Mouse (Mus musculus) embryonic facial prominence, embryonic 13.5 days (tissue): Measurements from ENCODE around the gene Kirrel3. TPM values are rescaled to one million over a fixed set of nuclear protein-coding genes. Genes with fewer than 3 reads are reported as not detected.

Source experiments
- ATAC-seq: fragments of 200-750 bp; cut with Nextera tagmentation; 2 replicates; pipeline ENCODE4 v1.8.0; 2017; ENCODE audit warnings: low read depth; ENCODE audit not compliant: insufficient number of reproducible peaks, insufficient read depth, low FRiP score, low TSS enrichment
- H3K27ac ChIP-seq: fragments of 300-500 bp; sonication (generic); 2 replicates; pipeline ENCODE4 v1.5.1; 2015; ENCODE audit warnings: moderate library complexity, mild to moderate bottlenecking, inconsistent platforms
- H3K27me3 ChIP-seq: fragments of 300-500 bp; sonication (generic); 2 replicates; pipeline ENCODE4 v1.6.1; 2015; ENCODE audit warnings: mild to moderate bottlenecking, inconsistent platforms
- H3K36me3 ChIP-seq: fragments of 300-500 bp; sonication (generic); 2 replicates; pipeline ENCODE4 v1.6.1; 2015; ENCODE audit warnings: mild to moderate bottlenecking, inconsistent platforms
- H3K4me1 ChIP-seq: fragments of 300-500 bp; sonication (generic); 2 replicates; pipeline ENCODE4 v1.6.1; 2015; ENCODE audit warnings: inconsistent platforms
- H3K4me2 ChIP-seq: fragments of 300-500 bp; sonication (generic); 2 replicates; pipeline ENCODE4 v1.6.1; 2015; ENCODE audit warnings: moderate library complexity, mild to moderate bottlenecking, inconsistent platforms
- H3K4me3 ChIP-seq: fragments of 300-500 bp; sonication (generic); 2 replicates; pipeline ENCODE4 v1.5.1; 2015; ENCODE audit warnings: mild to moderate bottlenecking, inconsistent platforms
- H3K9ac ChIP-seq: fragments of 300-500 bp; sonication (generic); 2 replicates; pipeline ENCODE4 v1.6.1; 2015; ENCODE audit warnings: mild to moderate bottlenecking, inconsistent platforms
- H3K9me3 ChIP-seq: fragments of 300-500 bp; sonication (generic); 2 replicates; pipeline ENCODE4 v1.6.1; 2016; ENCODE audit warnings: inconsistent platforms
- WGBS: fragments of 180-500 bp; shearing (Covaris S2); methylation state at CpG from one replicate; pipeline ENCODE4 v1.1.7; 2015; ENCODE audit warnings: mixed read lengths; 5-methylcytosine and 5-hydroxymethylcytosine counted together
- polyA plus RNA-seq: library from polyadenylated mRNA; unstranded; fragments of >200 nt; fragmentation: Nextera tagmentation; extraction: Ambion mirVana; gene quantifications from 2 replicates; pipeline ENCODE4 v1.2.1, GENCODE M21; 2015

The Kirrel3 gene
- polyA plus RNA-seq, 1 experiment from 2014 or later: 7.9 TPM

DNA sequence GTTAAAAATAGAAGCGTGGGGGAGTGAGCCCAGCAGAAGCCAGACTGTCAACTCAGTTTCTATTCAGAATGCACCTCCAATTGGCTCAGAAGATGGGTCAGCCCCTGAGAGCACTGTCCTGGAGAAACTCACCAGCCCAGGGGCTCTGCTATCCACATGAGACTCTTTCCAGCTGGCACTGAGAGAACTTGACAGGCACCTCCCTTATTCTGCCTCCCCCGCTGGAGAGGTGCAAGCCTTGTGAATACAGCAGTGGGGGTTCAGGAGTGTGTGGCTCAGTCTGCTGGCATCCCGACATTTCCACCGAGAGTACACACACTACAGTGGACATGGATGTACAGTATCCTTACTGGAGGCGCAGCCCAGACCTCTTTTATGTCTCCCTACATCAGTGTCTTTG, 210.0 kb downstream of the Kirrel3 start:
- no peaks in the 10 kb centered on the region for H3K9me3 ChIP-seq
- no peak overlapping the region for H3K9ac ChIP-seq
- 72% methylated on average over 5 of the region's 5 CpGs for WGBS
- H3K36me3 ChIP-seq: no peaks in the 10 kb centered on the region
- H3K4me3 ChIP-seq: no peak overlapping the region
- H3K4me2 ChIP-seq: no peak overlapping the region
- H3K27ac ChIP-seq: no peak overlapping the region
- no peaks in the 10 kb centered on the region for H3K27me3 ChIP-seq
- ATAC-seq: no peak
- no peaks in the 10 kb centered on the region for H3K4me1 ChIP-seq

DNA sequence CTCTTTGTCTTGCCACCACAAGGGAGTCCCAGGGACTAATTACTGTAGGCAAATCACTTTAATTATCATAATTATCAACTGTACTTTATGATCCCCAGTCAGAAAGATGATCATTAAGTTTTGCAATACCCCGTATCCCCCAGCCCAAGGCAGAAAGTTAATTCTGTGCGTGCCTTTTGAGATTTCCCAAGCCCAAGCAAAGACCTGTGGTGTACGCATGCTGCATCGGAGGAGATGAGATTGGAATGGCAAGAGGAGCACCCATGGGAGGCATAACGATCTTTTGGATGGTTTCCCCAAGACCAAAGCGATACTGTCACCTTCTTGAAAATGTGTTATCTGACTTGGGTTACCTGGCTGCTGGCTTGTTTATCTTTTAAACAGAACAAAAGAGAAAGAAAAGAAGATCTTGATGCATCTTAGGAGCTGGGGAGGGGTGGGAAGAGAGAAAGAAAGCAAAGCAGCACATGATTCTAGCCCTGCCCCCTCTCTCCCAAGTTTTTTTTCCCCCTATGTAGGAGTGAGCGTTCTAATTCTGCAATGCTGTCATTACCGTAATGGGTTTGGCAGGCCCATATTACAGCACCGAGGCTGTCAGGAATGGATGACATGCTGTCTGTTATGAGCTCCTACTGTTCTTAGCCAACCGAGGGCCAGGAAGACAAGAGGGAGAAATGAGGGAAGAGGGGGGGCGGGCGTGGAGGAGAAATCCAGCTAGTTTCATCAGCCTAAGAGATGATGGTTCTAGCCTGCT, 218.0 kb downstream of the Kirrel3 start:
- Histone ChIP-seq H3K4me2 (no peak overlapping the region), H3K27ac (no peak overlapping the region), H3K9me3 (no peaks in the 10 kb centered on the region), H3K9ac (no peak overlapping the region), H3K4me3 (no peak overlapping the region), H3K36me3 (no peaks in the 10 kb centered on the region), H3K27me3 (no peaks in the 10 kb centered on the region), H3K4me1 (peaks cover 9% of the 10 kb centered on the region; the same call in 1 of the 2 replicates)
- WGBS: 73% methylated on average over 12 of the region's 12 CpGs
- no peak for ATAC-seq

DNA sequence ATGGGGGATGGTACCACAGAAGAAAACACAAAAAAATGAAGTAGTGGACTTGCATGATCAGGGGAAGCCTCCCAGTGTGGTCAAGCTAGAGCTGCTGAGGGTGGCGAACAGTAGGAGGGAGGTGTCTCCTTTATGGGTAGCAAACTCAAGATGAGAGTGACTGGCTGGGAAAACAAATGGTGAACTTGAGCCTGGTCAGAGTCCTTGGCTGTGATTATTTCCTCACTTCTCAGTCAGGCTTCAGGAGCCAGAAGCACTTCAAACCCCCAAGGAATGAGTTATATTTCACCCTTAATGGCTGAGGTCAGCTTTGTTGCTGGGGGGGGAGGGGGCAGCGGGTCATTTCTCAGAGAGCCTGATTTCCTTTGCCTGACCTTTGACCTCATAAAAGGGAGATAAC, 218.7 kb downstream of the Kirrel3 start:
- Histone ChIP-seq H3K4me3 (no peak overlapping the region), H3K27ac (no peak overlapping the region), H3K9ac (no peak overlapping the region), H3K27me3 (no peaks in the 10 kb centered on the region), H3K4me1 (peaks cover 9% of the 10 kb centered on the region; the same call in 1 of the 2 replicates), H3K9me3 (no peaks in the 10 kb centered on the region), H3K4me2 (no peak overlapping the region), H3K36me3 (no peaks in the 10 kb centered on the region)
- ATAC-seq: no peak
- 27% methylated on average over 2 of the region's 2 CpGs for WGBS

DNA sequence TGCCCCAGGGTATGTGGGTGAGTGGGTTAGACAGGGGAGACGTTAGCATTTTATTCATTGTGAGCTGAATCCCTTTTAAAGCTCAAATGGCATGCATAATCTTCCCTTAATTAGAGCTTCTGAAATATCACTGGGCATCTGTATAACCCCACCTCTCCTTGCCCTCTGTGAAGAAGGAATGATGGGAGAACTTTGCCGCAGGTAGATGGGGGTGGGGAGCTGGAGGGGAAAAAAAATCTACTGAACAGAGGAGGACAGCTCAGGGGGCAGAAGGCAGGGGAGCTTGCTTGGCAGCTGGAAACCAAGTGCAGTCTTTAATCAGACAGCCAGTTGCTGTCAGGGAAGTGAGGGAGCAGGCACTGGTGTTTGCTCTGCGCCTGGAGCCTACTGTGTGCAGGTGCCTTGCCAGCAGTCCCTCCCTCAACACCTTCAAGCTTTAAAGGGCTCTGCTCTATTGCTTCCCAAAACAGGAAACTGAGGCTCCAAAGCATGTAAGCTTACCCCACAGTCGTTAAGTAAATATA, 220.7 kb downstream of the Kirrel3 start:
- WGBS: 25% methylated on average over 4 of the region's 4 CpGs
- Histone ChIP-seq H3K4me1 (peaks cover 9% of the 10 kb centered on the region; the same call in 1 of the 2 replicates), H3K4me2 (no peak overlapping the region), H3K4me3 (no peak overlapping the region), H3K9me3 (no peaks in the 10 kb centered on the region), H3K27ac (no peak overlapping the region), H3K27me3 (no peaks in the 10 kb centered on the region; the same call in 1 of the 2 replicates), H3K36me3 (no peaks in the 10 kb centered on the region), H3K9ac (no peak overlapping the region)
- no peak for ATAC-seq

DNA sequence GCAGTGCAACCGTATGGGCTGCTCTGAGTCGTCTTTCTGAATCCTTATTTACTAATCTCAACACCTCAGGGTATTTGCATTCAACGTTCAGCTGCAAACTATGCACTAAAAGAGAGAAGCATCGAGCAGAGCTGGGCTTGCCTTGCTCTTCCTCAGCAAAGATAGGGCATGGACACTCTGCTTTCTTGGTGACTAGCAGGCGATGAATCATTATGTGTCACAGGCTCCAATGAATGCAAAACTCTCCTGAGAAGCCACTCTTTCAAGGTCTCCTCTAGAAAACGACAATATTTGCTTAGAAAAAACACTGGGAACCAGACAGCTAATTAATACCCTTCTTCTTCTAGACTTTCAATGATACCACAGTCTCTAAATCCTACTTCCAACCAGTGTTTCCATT, 223.0 kb downstream of the Kirrel3 start:
- H3K27ac ChIP-seq: no peak overlapping the region
- 79% methylated on average over 6 of the region's 6 CpGs for WGBS
- H3K4me3 ChIP-seq: no peak overlapping the region

DNA sequence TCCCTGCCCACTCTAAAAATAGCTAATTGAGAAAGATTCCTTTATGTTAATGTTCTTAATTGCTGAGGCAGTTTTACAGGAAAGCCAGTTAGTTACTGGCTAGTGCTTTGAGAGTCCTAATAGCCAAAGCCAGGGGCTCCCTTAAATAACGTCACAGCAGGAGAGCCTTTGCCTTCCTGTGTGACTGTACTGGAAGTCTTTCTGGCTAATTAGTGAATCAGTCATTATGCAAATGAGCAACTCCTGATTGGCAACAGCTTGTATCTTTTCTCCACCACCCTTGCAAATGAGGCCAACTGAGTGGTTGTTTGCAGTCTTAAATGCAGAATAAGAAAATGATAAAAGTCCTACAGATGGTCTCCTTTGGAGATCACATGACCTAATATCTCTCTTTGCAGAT, 226.3 kb downstream of the Kirrel3 start:
- Histone ChIP-seq H3K27me3 (peaks cover 9% of the 10 kb centered on the region), H3K4me1 (no peaks in the 10 kb centered on the region), H3K4me2 (no peak overlapping the region), H3K27ac (no peak overlapping the region), H3K9me3 (no peaks in the 10 kb centered on the region), H3K36me3 (no peaks in the 10 kb centered on the region), H3K9ac (no peak overlapping the region), H3K4me3 (no peak overlapping the region)
- WGBS: 11% methylated on average over 1 of the region's 1 CpGs
- no peak for ATAC-seq

More for the DNA sequence above, 223.0 kb downstream of the Kirrel3 start:
- H3K9me3 ChIP-seq: no peaks in the 10 kb centered on the region
- H3K36me3 ChIP-seq: no peaks in the 10 kb centered on the region
- H3K4me2 ChIP-seq: no peak overlapping the region
- no peaks in the 10 kb centered on the region; the same call in 1 of the 2 replicates for H3K27me3 ChIP-seq
- H3K9ac ChIP-seq: no peak overlapping the region
- ATAC-seq: no peak
- peaks cover 9% of the 10 kb centered on the region; the same call in 1 of the 2 replicates for H3K4me1 ChIP-seq

DNA sequence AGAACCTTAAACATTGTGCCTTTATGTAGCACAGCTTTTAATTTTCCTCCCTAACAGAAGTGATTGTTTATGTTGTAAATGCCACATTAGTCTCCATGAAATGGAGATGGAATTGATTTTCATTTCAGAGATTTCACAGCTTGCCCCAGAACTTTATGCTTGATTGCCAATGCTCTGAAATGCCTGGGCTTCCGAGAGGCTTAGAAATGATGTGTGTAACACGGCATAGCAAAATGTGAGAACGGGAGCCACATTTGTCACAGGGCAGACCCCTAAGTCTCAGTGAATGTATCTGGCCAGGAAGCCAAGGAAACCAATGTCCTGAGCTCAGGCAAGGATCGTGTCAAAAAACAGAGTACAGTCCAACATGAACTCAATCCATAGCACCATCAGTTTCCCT, 227.3 kb downstream of the Kirrel3 start:
- no peak overlapping the region for H3K4me2 ChIP-seq
- 57% methylated on average over 4 of the region's 4 CpGs for WGBS
- no peaks in the 10 kb centered on the region for H3K36me3 ChIP-seq
- H3K4me3 ChIP-seq: no peak overlapping the region
- H3K27me3 ChIP-seq: peaks cover 9% of the 10 kb centered on the region
- ATAC-seq: no peak
- H3K9ac ChIP-seq: no peak overlapping the region
- no peaks in the 10 kb centered on the region for H3K9me3 ChIP-seq
- no peaks in the 10 kb centered on the region for H3K4me1 ChIP-seq
- no peak overlapping the region for H3K27ac ChIP-seq

DNA sequence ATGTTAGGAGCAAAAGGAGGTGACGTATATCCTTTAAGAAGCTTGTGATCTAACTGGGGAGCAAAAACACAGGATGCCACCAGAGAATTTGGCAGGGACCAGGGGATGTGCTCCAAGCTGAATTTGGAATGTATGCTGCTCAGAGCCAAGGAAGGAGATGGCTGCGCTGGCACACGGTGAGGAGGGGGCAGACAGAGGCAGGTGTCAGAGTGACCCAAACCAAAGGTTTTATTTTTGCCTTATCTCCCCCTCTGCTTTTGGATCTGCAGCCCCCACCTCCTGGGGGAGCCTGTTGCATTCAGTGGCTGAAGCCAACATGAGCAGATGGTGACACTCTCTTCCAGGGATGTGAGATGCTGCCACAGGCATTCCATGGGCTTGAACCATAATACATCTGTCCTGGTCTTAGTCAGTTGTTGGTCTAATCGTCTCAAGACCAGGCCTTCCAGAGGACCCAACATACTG, 227.8 kb downstream of the Kirrel3 start:
- 82% methylated on average over 4 of the region's 4 CpGs for WGBS
- H3K27ac ChIP-seq: no peak overlapping the region
- no peaks in the 10 kb centered on the region for H3K4me1 ChIP-seq
- peaks cover 9% of the 10 kb centered on the region for H3K27me3 ChIP-seq
- no peak overlapping the region for H3K4me3 ChIP-seq
- H3K9ac ChIP-seq: no peak overlapping the region
- H3K4me2 ChIP-seq: no peak overlapping the region
- no peaks in the 10 kb centered on the region for H3K9me3 ChIP-seq
- H3K36me3 ChIP-seq: no peaks in the 10 kb centered on the region
- no peak for ATAC-seq

DNA sequence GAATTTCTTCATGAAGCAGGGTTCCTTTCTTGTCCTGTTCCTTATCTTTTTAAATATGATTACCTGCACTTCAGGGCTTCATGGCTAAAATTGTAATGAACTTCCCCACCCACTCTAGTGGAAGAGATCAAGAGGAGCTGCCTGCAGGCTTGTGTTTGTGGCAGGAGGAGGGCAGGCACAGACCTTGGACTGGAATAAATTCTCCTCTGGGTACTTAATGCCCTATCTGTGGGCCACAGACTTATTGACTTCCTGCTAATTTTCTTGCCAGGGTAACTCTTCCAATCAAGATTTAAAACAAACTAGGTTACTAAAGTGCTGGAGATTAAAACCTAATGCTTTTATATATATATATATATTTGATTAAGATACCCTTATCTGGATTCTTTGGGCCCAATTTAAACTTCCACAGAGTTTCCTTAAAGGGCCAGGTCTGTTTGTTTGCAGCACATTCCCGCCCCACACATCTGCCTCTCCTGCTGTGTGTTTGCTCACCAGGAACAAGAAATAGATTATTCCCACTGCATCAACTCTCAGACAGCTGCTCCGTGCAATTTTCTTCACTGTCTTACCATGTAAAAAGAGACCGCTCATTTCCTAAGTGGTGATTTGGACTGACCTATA, 229.4 kb downstream of the Kirrel3 start:
- ATAC-seq: no peak
- Histone ChIP-seq H3K9me3 (no peaks in the 10 kb centered on the region), H3K4me2 (no peak overlapping the region), H3K36me3 (no peaks in the 10 kb centered on the region), H3K4me1 (no peaks in the 10 kb centered on the region), H3K4me3 (no peak overlapping the region), H3K9ac (no peak overlapping the region), H3K27ac (no peak overlapping the region), H3K27me3 (peaks cover 9% of the 10 kb centered on the region)
- WGBS: 58% methylated on average over 3 of the region's 3 CpGs

DNA sequence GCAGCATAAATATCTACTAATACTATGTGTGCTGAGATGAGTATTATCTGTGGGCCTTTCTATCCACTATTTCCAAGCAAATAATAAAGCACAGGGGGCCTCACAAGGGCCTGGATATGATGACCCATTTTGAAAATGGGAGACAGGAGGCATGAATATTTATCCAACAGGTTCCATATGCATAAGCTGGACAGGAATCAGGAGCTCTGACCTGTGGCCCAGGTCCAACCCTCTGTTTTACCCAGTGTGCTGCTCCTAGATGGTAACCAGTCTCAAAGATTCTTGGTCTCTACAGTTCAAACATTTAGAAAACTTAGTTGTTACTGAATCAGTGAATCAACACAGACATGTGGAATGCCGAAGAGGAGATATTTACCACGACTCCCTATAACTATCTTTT, 230.8 kb downstream of the Kirrel3 start:
- Histone ChIP-seq H3K27ac (no peak overlapping the region), H3K4me3 (no peak overlapping the region), H3K4me2 (no peak overlapping the region), H3K4me1 (no peaks in the 10 kb centered on the region), H3K36me3 (no peaks in the 10 kb centered on the region), H3K9ac (no peak overlapping the region), H3K9me3 (no peaks in the 10 kb centered on the region), H3K27me3 (peaks cover 9% of the 10 kb centered on the region)
- no peak for ATAC-seq
- 81% methylated on average over 2 of the region's 2 CpGs for WGBS

DNA sequence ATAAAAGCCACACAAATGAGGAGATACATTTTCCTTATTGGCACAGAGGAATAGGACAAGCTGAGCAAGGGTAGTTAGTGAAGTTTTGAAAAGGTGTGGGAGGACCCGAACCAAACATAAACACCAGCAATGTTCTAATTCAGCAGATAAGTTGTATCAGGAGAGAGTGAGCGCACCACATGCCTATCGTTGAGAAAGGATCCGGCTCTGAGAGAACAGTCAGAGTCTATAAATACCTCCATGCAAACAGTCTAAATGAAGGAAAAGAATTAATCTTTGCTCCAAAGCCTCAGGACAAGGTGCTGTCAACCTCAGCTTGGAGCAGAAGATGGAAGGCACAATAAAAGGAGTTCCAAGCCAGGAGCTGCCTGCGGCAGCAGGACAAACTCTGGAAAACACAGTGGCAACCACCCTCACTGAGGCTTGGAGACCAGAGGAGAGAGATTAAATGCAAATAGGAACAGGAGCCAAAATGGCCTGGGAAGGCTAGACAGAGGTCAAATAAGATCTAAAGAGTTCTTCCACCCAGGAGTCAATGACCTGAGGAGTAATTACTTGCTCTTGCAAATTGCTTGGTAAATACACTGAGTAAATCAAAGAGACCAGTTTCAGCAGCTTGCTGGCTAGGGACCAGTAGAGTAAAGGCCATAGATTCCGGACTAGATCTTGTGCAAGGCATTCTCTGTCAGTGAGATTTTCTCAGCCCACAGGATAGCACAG, 235.9 kb downstream of the Kirrel3 start:
- no peak overlapping the region for H3K27ac ChIP-seq
- H3K4me3 ChIP-seq: no peak overlapping the region
- H3K4me1 ChIP-seq: no peaks in the 10 kb centered on the region
- no peaks in the 10 kb centered on the region for H3K9me3 ChIP-seq
- no peak overlapping the region for H3K9ac ChIP-seq
- no peak overlapping the region for H3K4me2 ChIP-seq
- 52% methylated on average over 6 of the region's 6 CpGs for WGBS
- H3K36me3 ChIP-seq: no peaks in the 10 kb centered on the region
- no peaks in the 10 kb centered on the region for H3K27me3 ChIP-seq
- ATAC-seq: no peak
